Mouse (Mus musculus) midbrain, embryonic 16.5 days (tissue): ENCODE data around the gene Gm10959. TPM values are rescaled to one million over a fixed set of nuclear protein-coding genes. Genes with fewer than 3 reads are reported as not detected.

Experiments
- ATAC-seq: fragments of 200-750 bp; cut with Nextera tagmentation; 2 replicates; pipeline ENCODE4 v1.8.0; 2017; ENCODE audit warnings: moderate TSS enrichment
- H3K27ac ChIP-seq: fragments of 300-500 bp; sonication (generic); 2 replicates; pipeline ENCODE4 v1.5.1; 2014; ENCODE audit warnings: mild to moderate bottlenecking, low read length, mixed read lengths
- H3K27me3 ChIP-seq: fragments of 300-500 bp; sonication (generic); 2 replicates; pipeline ENCODE4 v1.6.1; 2014; ENCODE audit warnings: low read depth, low read length, mixed read lengths; ENCODE audit not compliant: control insufficient read depth, insufficient read depth
- H3K36me3 ChIP-seq: fragments of 300-500 bp; sonication (generic); 2 replicates; pipeline ENCODE4 v1.6.1; 2014; ENCODE audit warnings: mild to moderate bottlenecking, low read length, moderate library complexity, mixed read lengths; ENCODE audit not compliant: control insufficient read depth, insufficient read depth
- H3K4me1 ChIP-seq: fragments of 300-500 bp; sonication (generic); 2 replicates; pipeline ENCODE4 v1.6.1; 2014; ENCODE audit warnings: mild to moderate bottlenecking, low read length, mixed read lengths; ENCODE audit not compliant: control insufficient read depth, insufficient read depth
- H3K4me2 ChIP-seq: fragments of 300-500 bp; sonication (generic); 2 replicates; pipeline ENCODE4 v1.6.1; 2014; ENCODE audit warnings: mild to moderate bottlenecking, low read length, mixed read lengths
- H3K4me3 ChIP-seq: fragments of 300-500 bp; sonication (generic); 2 replicates; pipeline ENCODE4 v1.5.1; 2014; ENCODE audit warnings: low read depth, mild to moderate bottlenecking, low read length, moderate library complexity, mixed read lengths
- H3K9ac ChIP-seq: fragments of 300-500 bp; sonication (generic); 2 replicates; pipeline ENCODE4 v1.6.1; 2014; ENCODE audit warnings: low read depth, low read length, mixed read lengths
- H3K9me3 ChIP-seq: fragments of 300-500 bp; sonication (generic); replicated peaks from 2 replicates; pipeline ENCODE4 v1.6.1; 2014; ENCODE audit warnings: mild to moderate bottlenecking, low read length, mixed read lengths; ENCODE audit not compliant: control insufficient read depth, poor library complexity, severe bottlenecking
- WGBS: fragments of 180-500 bp; shearing (Covaris S2); extraction: QIAGEN DNeasy Blood & Tissue Kit; methylation state at CpG from one replicate; pipeline ENCODE4 v1.1.7; 2014; 5-methylcytosine and 5-hydroxymethylcytosine counted together
- polyA plus RNA-seq: library from polyadenylated mRNA; unstranded; fragments of >200 nt; fragmentation: Nextera tagmentation; extraction: Ambion mirVana; gene quantifications from 2 replicates; pipeline ENCODE4 v1.2.1, GENCODE M21; 2015

Gm10959 gene
- polyA plus RNA-seq, 1 experiment from 2014 or later: not detected

- Histone ChIP-seq H3K4me1 (peaks cover 9% of the 10 kb centered on the region), H3K4me2 (peak within 1 kb of the TSS; percentile 73), H3K9me3 (no peaks in the 10 kb centered on the region), H3K36me3 (no peaks in the 10 kb centered on the region), H3K27me3 (no peaks in the 10 kb centered on the region), H3K27ac (peak within 1 kb of the TSS; percentile 77), H3K4me3 (peak within 1 kb of the TSS; percentile 54), H3K9ac (peak within 1 kb of the TSS; percentile 71)
- WGBS: 1% methylated on average over 61 of the region's 68 CpGs
- peak; percentile 100 for ATAC-seq
These were observed 5.1 kb upstream of the Gm10959 start, which contains the start of gene 1810037I17Rik for GRCm38 (mm10) chr3:122924009-122924914. TSS of gene 1810037I17Rik (plus strand) at chr3:122924203.

GRCm38 (mm10) chr3:122923147-122923546 lies 4.0 kb upstream of the Gm10959 start:
- Histone ChIP-seq H3K27ac (no peak overlapping the region), H3K36me3 (no peaks in the 10 kb centered on the region), H3K9ac (no peak overlapping the region), H3K4me3 (no peak overlapping the region), H3K4me1 (peaks cover 9% of the 10 kb centered on the region), H3K27me3 (no peaks in the 10 kb centered on the region), H3K9me3 (no peaks in the 10 kb centered on the region), H3K4me2 (peak overlapping the region; percentile 53; the same call in 1 of the 2 replicates)
- WGBS: 72% methylated on average over 7 of the region's 7 CpGs
- no peak for ATAC-seq

- Histone ChIP-seq H3K9me3 (no peaks in the 10 kb centered on the region), H3K27me3 (no peaks in the 10 kb centered on the region)
These were observed 2.7 kb upstream of the Gm10959 start for GRCm38 (mm10) chr3:122921676-122922527.

GRCm38 (mm10) chr3:122920572-122921435 lies 1.6 kb upstream of the Gm10959 start:
- Histone ChIP-seq H3K9me3 (no peaks in the 10 kb centered on the region), H3K27ac (no peak overlapping the region), H3K27me3 (no peaks in the 10 kb centered on the region), H3K9ac (no peak overlapping the region), H3K4me2 (no peak overlapping the region), H3K4me3 (no peak overlapping the region), H3K36me3 (no peaks in the 10 kb centered on the region), H3K4me1 (peaks cover 4% of the 10 kb centered on the region; the same call in 1 of the 2 replicates)
- ATAC-seq: no peak
- WGBS: 68% methylated on average over 8 of the region's 8 CpGs

More at GRCm38 (mm10) chr3:122921676-122922527, 2.7 kb upstream of the Gm10959 start:
- no peak for ATAC-seq
- no peak overlapping the region for H3K9ac ChIP-seq
- no peak overlapping the region for H3K4me2 ChIP-seq
- no peak overlapping the region for H3K27ac ChIP-seq
- 78% methylated on average over 8 of the region's 8 CpGs for WGBS
- no peaks in the 10 kb centered on the region for H3K36me3 ChIP-seq
- no peak overlapping the region for H3K4me3 ChIP-seq
- peaks cover 9% of the 10 kb centered on the region for H3K4me1 ChIP-seq

GRCm38 (mm10) chr3:122918672-122919071 lies 488 bp downstream of the Gm10959 start:
- Histone ChIP-seq H3K9me3 (no peaks in the 10 kb centered on the region), H3K4me2 (no peak overlapping the region), H3K4me3 (no peak overlapping the region), H3K27ac (no peak overlapping the region), H3K4me1 (no peaks in the 10 kb centered on the region), H3K9ac (no peak overlapping the region), H3K27me3 (no peaks in the 10 kb centered on the region), H3K36me3 (no peaks in the 10 kb centered on the region)
- WGBS: 76% methylated on average over 2 of the region's 2 CpGs
- ATAC-seq: no peak

- H3K27me3 ChIP-seq: no peaks in the 10 kb centered on the region
- no peak overlapping the region for H3K4me3 ChIP-seq
- 95% methylated on average over 6 of the region's 6 CpGs for whole genome bisulfite sequencing
- no peaks in the 10 kb centered on the region for H3K36me3 ChIP-seq
- H3K4me2 ChIP-seq: no peak overlapping the region
- H3K4me1 ChIP-seq: no peaks in the 10 kb centered on the region
- H3K27ac ChIP-seq: no peak overlapping the region
- H3K9me3 ChIP-seq: no peaks in the 10 kb centered on the region
- no peak for ATAC-seq
- no peak overlapping the region for H3K9ac ChIP-seq
These were observed 2.9 kb downstream of the Gm10959 start for GRCm38 (mm10) chr3:122916191-122916680.

GRCm38 (mm10) chr3:122915493-122915892 lies 3.7 kb downstream of the Gm10959 start:
- H3K4me3 ChIP-seq: no peak overlapping the region
- WGBS: 90% methylated on average over 5 of the region's 5 CpGs
- ATAC-seq: no peak
- H3K9me3 ChIP-seq: no peaks in the 10 kb centered on the region
- no peaks in the 10 kb centered on the region for H3K27me3 ChIP-seq
- H3K9ac ChIP-seq: no peak overlapping the region
- no peaks in the 10 kb centered on the region for H3K4me1 ChIP-seq
- H3K4me2 ChIP-seq: no peak overlapping the region
- no peaks in the 10 kb centered on the region for H3K36me3 ChIP-seq
- H3K27ac ChIP-seq: no peak overlapping the region

- Histone ChIP-seq H3K9ac (no peak overlapping the region), H3K4me2 (no peak overlapping the region), H3K4me3 (no peak overlapping the region), H3K4me1 (no peaks in the 10 kb centered on the region), H3K27ac (no peak overlapping the region), H3K27me3 (no peaks in the 10 kb centered on the region), H3K36me3 (no peaks in the 10 kb centered on the region), H3K9me3 (no peaks in the 10 kb centered on the region)
- ATAC-seq: no peak
- 82% methylated on average over 2 of the region's 2 CpGs for WGBS
These were observed 11.3 kb downstream of the Gm10959 start for GRCm38 (mm10) chr3:122907841-122908240.
